7 mouse cellular contexts compared by ENCODE assay signal in genomic region chr11:54088947-54089317, GRCm38 (mm10). TPM values are rescaled to one million over a fixed set of nuclear protein-coding genes. Genes with fewer than 3 reads are reported as not detected.
DNase-seq lines count a peak whose midpoint lies in the region; ATAC-seq and TF ChIP-seq lines count a peak whose summit lies in the region.

No protein-coding gene starts in this region.

- peak overlapping the region; percentile 53 for H3K9ac ChIP-seq in MEL (ENCODE audit: control insufficient read depth, low read depth, low read length, poor library complexity, severe bottlenecking)
- no peak overlapping the region for H3K9ac ChIP-seq in embryonic facial prominence, embryonic 11.5 days (replicated peaks; ENCODE audit: low read length)

- peak; percentile 88 for DNase-seq in MEL (ENCODE audit: low read depth, low spot score)
- DNase-seq in adrenal gland, postnatal 4 days (ENCODE audit: low spot score in 2 of 2), result peak; percentile 49 to 77
- DNase-seq in embryonic facial prominence, embryonic 11.5 days (ENCODE audit: low spot score), result peak; percentile 86
- peak; percentile 38 for DNase-seq in heart, postnatal 25 days (ENCODE audit: low spot score)
- peak; percentile 84 for DNase-seq in layer of hippocampus, adult 11-12 months (ENCODE audit: low spot score)
- peak; percentile 79 for DNase-seq in lung, postnatal 25 days (ENCODE audit: low spot score)
- DNase-seq in right cerebral cortex, adult 2 months (ENCODE audit: low spot score in 2 of 2), result peak; percentile 75 to 84

- TF ChIP-seq POLR2A in MEL (IDR thresholded peaks at IDR 0.05; ENCODE audit: control insufficient read depth in 1 of 2, insufficient read depth in 1 of 2, low read depth in 1 of 2, low read length in 2 of 2, poor library complexity in 1 of 2), result no peak

- 52% methylated on average over 5 of the region's 5 CpGs for WGBS in embryonic facial prominence, embryonic 11.5 days

- intact Hi-C loops in heart, postnatal 25 days (cut with DNase I), result loop anchor here (1.0 to 2.0 kb wide), 3 partner anchors 26 to 87 kb away; no protein-coding TSS in a partner anchor

- H3K79me2 ChIP-seq in MEL (ENCODE audit: control insufficient read depth, insufficient read depth, low read length, poor library complexity), result no peaks in the 10 kb centered on the region

- peak; percentile 66 to 88 (median 73) for TF ChIP-seq CTCF in MEL (IDR thresholded peaks at IDR 0.05 in 2 of 3, conservative IDR thresholded peaks at IDR 0.05 in 1 of 3; ENCODE audit: control insufficient read depth in 1 of 3, insufficient read depth in 1 of 3, low read depth in 2 of 3, low read length in 3 of 3, poor library complexity in 1 of 3, severe bottlenecking in 1 of 3)

- H3K36me3 ChIP-seq in MEL (ENCODE audit: control insufficient read depth in 1 of 2, insufficient read depth in 2 of 2, low read length in 2 of 2), result peaks cover 0 to 18% of the 10 kb centered on the region in 2 experiments; a peak in 2 of 4 replicates
- H3K36me3 ChIP-seq in embryonic facial prominence, embryonic 11.5 days (replicated peaks; ENCODE audit: control insufficient read depth, insufficient read depth, low read depth, low read length), result no peaks in the 10 kb centered on the region

- H3K4me2 ChIP-seq in embryonic facial prominence, embryonic 11.5 days (ENCODE audit: low read depth, low read length), result no peak overlapping the region

- H3K9me3 ChIP-seq in MEL (replicated peaks; ENCODE audit: insufficient read depth, low read length), result no peaks in the 10 kb centered on the region
- no peaks in the 10 kb centered on the region for H3K9me3 ChIP-seq in embryonic facial prominence, embryonic 11.5 days (replicated peaks; ENCODE audit: control insufficient read depth, low read length)

- peak overlapping the region; percentile 65 to 76 for H3K4me3 ChIP-seq in MEL (ENCODE audit: control insufficient read depth in 1 of 2, insufficient read depth in 1 of 2, low read depth in 2 of 2, low read length in 2 of 2)
- no peak overlapping the region for H3K4me3 ChIP-seq in embryonic facial prominence, embryonic 11.5 days (ENCODE audit: low read depth, low read length)

- H3K4me1 ChIP-seq in MEL (ENCODE audit: control insufficient read depth in 1 of 2, insufficient read depth in 2 of 2, low read length in 2 of 2), result peaks cover 7 to 23% of the 10 kb centered on the region in 2 experiments
- no peaks in the 10 kb centered on the region for H3K4me1 ChIP-seq in embryonic facial prominence, embryonic 11.5 days (ENCODE audit: control insufficient read depth, insufficient read depth, low read length)

- TF ChIP-seq EP300 in MEL (IDR thresholded peaks at IDR 0.05; ENCODE audit: low read depth in 1 of 2, low read length in 2 of 2), result no peak

- TF ChIP-seq RAD21 in MEL (IDR thresholded peaks at IDR 0.05; ENCODE audit: low read depth, low read length), result peak; percentile 76

- no peak overlapping the region for H3K27ac ChIP-seq in MEL (ENCODE audit: control insufficient read depth, low read depth, low read length)
- H3K27ac ChIP-seq in embryonic facial prominence, embryonic 11.5 days (replicated peaks; ENCODE audit: low read depth, low read length), result no peak overlapping the region

- ATAC-seq in embryonic facial prominence, embryonic 11.5 days (replicated peaks; ENCODE audit: insufficient number of reproducible peaks, low FRiP score, low TSS enrichment, low read depth), result peak; percentile 57; the same call in 1 of the 2 replicates

- no peaks in the 10 kb centered on the region for H3K27me3 ChIP-seq in MEL (ENCODE audit: control insufficient read depth in 1 of 2, insufficient read depth in 2 of 2, low read length in 2 of 2)
- no peaks in the 10 kb centered on the region for H3K27me3 ChIP-seq in embryonic facial prominence, embryonic 11.5 days (ENCODE audit: control insufficient read depth, insufficient read depth, low read length)

TF ChIP-seq in MEL, 35 proteins besides CTCF, POLR2A, EP300 and RAD21:
- TF ChIP-seq MXI1 (IDR thresholded peaks at IDR 0.05; ENCODE audit: low read depth, low read length) (0 out of 2 replicates have a peak, but pooled peaks have one; percentile 2), ETS1 (IDR thresholded peaks at IDR 0.05; ENCODE audit: low read depth, low read length) (no peak), ZC3H11A (IDR thresholded peaks at IDR 0.05; ENCODE audit: low read depth, low read length) (peak; percentile 70), HCFC1 (IDR thresholded peaks at IDR 0.05; ENCODE audit: low read depth, low read length) (no peak), SMC3 (IDR thresholded peaks at IDR 0.05; ENCODE audit: low read depth, low read length) (peak; percentile 85), CHD1 (IDR thresholded peaks at IDR 0.05; ENCODE audit: low read depth, low read length) (no peak)
TF ChIP-seq in MEL: peak in this region for 3.

RNA-seq across cellular contexts. Expression of gene P4ha2, which starts 11.0 kb away (rescaled TPM):
- total RNA-seq in MEL (2012; rRNA removed), result 18.6 and 32.0 TPM in 2 replicates
- 10 to 100 TPM in 1 of 2 experiments, not detected in 1; 57.8 TPM for polyA plus RNA-seq in MEL (2012; ENCODE audit: insufficient read depth in 1 of 2, insufficient read length in 2 of 2, low read depth in 1 of 2, low replicate concordance in 2 of 2, missing spikeins in 1 of 2)
- 10 to 100 TPM; 20.8 to 21.9 TPM for total RNA-seq in adrenal gland, postnatal 4 days (2021)
- 41.5 and 42.8 TPM in 2 replicates for polyA plus RNA-seq in embryonic facial prominence, embryonic 11.5 days (2014; fragmentation: Nextera tagmentation; extraction: Ambion mirVana)
- total RNA-seq in heart, postnatal 25 days (2021), result 10 to 100 TPM; 56.6 to 61.7 TPM

RNA-seq across cellular contexts. Expression of gene Pdlim4, which starts 20.1 kb away (rescaled TPM):
- total RNA-seq in MEL (2012; rRNA removed), result 0.13 TPM in 1 of 2 replicates, not detected in the other
- polyA plus RNA-seq in MEL (2012; ENCODE audit: insufficient read depth in 1 of 2, insufficient read length in 2 of 2, low read depth in 1 of 2, low replicate concordance in 2 of 2, missing spikeins in 1 of 2), result under 1 TPM in 1 of 2 experiments, not detected in 1; 0.70 TPM
- total RNA-seq in adrenal gland, postnatal 4 days (2021), result 10 to 100 TPM; 34.7 to 38.8 TPM
- 120 and 127 TPM in 2 replicates for polyA plus RNA-seq in embryonic facial prominence, embryonic 11.5 days (2014; fragmentation: Nextera tagmentation; extraction: Ambion mirVana)
- total RNA-seq in heart, postnatal 25 days (2021), result 10 to 100 TPM; 34.4 to 42.1 TPM

Comparison
In these comparisons a context has a peak if more than half of its experiments do, and no peak if none do; other contexts are left out.
1. DNase-seq: peak in every context shown above with its lines; median percentile 88 in MEL; 86 in embryonic facial prominence, embryonic 11.5 days; 84 in layer of hippocampus, adult 11-12 months; 80 in right cerebral cortex, adult 2 months; 79 in lung, postnatal 25 days; 63 in adrenal gland, postnatal 4 days; 38 in heart, postnatal 25 days.
2. RNA of gene Pdlim4, which starts 20.1 kb away (total RNA-seq): 34.4 to 42.1 TPM in heart, postnatal 25 days and 34.7 to 38.8 TPM in adrenal gland, postnatal 4 days; 0.13 TPM in MEL; every median in the first group is over 10 times any median in the second.